Mouse (Mus musculus): ENCODE results near the gene Gsdma3.
"Not testable (repeated sequence)": the region's sequence is repeated elsewhere in the genome, so short reads cannot be mapped to it uniquely, and the experiment has no call there.

The Gsdma3 gene

DNA sequence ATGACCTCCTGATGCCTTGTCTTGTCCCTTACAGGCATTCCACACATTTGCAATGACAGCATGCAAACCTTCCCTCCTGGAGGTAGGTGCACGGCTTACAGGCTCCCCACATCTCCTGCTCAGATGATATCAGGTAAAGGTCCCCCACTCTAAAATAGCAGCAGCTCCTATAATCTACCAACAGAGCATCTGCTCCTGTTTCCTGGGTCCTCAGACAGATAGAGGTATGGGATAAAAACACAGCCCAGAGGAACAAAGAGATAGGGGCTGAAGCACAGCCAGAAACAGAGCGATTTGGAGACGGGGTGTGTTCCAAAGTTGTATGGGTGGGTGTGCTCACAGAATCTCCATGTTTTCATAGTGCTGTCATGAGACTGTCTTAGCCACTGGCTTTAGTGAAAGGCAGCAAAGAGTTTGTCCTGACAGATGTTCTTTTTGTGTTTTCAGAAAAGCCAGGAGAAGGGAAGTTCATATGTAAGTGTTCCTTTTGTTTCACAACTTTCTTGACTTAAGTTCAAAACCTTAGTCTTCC lies 45.2 kb downstream of the Gsdma3 start:
- no peak for DNase-seq (ENCODE audit: low spot score)

DNA sequence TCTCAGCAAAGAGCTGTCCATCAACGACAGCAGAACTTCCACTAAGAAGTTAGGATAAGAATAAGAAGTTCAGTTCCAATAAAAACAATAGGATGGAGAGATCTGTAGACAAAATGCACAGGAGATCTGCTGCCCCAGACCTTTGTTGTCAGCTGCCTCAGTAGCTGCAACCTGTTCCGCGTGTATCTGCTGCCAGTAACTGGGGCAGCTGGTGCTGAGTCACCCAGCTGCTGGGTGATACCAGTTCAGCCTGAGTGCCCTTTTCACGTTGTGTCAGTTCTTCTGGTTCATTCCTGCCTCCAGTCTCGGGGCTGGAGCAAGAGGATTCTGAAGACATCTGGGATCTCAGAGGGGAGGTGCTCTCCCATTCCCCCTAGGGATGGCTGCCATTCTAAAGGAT lies 45.7 kb downstream of the Gsdma3 start:
- no peak for DNase-seq (ENCODE audit: low spot score)

DNA sequence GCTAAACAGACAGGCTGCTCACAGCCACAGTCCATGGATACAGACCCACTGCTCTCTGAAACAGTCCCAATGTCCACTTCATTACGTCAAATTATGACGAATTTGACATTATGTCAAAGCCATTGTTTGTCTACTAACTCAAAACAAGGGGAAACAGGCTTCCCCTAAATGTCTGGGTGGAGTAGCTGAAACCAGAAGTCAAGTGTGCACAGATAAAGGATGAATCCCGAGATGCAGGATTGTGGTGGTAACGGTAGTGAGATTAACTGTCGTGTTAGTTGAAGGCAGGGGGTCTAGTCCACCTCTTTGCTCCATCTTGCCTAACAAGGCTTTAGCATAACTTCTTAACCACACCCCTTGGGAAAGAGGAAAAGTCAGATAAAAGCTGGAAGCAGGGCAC lies 46.3 kb downstream of the Gsdma3 start:
- DNase-seq (ENCODE audit: low spot score) = no peak

DNA sequence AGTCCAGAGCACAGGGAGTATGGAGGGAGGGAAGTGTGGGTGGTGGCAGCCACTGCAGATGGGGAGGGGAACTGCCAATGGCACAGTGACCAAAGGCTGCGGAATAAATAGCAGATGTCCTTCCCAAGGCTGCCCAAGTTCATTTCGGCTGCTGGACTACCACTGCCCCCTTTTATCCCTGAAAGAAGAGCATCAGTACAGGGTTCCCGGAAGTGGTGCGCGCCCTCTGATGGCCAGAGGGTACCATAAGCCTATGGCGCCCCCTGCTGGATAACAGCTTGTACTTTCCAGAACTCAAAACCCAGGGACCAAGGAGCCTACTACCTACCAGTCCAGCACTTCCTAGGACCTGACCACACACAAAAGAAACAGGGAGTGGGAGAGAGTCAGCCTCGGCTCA lies 47.0 kb downstream of the Gsdma3 start:
- peak; percentile 63 for DNase-seq (ENCODE audit: low spot score)

DNA sequence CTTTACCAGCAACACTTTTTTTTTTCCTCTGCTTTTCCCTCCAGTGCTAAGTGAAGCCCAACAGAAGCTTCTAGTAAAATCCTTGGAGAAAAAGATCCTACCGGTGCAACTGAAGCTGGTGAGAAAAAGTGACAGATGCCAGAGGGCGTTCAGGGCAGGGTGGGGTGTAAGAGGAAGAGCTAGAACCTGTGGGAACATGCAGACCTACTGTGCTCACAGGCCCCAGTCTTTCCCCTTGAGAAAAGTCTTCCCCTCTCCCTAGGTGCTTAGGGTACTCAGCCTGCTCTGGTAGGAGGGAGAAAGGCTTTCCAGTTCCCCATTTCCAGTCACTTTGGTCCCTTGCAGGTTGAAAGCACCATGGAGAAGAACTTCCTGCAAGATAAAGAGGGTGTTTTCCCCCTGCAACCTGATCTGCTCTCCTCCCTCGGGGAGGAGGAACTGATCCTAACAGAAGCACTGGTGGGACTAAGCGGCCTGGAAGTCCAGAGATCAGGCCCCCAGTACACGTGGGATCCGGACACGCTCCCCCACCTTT lies 49.7 kb downstream of the Gsdma3 start:
- DNase-seq (ENCODE audit: low spot score) = no peak

DNA sequence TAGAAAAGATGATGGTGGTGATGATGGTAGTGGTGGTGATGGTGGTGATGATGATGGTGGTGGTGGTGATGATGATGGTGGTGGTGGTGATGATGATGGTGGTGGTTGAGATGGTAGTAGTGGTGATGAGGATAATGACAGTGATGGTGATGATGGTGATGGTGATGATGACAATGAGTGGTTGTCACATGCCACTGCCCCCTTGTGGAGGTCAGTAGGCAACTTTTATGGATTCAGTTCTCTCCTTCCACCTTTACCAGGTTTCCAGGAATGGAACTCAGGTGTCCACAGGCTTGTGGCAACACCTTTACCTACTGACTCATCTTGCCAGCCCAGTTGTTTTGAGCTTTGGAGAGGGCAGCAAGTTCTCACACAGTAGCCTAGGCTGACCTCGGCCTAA lies 53.9 kb downstream of the Gsdma3 start:
- DNase-seq (ENCODE audit: low spot score) = no peak

DNA sequence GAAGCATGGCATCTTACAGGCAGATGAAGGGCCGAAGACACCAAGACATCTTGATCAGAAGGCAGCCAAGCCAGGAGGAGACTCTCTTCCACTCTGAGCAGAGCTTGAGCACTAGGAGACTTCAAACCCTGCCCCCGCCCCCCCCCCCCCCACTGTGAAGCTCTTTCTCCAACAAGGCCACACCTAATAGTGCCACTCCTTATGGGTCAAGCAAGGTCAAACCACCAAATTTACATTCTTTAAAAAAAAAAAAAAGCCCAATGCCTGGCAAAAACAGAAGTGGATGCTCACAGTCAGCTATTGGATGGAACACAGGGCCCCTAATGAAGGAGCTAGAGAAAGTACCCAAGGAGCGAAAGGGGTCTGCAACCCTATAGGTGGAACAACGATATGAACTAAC lies 54.4 kb downstream of the Gsdma3 start:
- DNase-seq (ENCODE audit: low spot score) = not testable (repeated sequence)

DNA sequence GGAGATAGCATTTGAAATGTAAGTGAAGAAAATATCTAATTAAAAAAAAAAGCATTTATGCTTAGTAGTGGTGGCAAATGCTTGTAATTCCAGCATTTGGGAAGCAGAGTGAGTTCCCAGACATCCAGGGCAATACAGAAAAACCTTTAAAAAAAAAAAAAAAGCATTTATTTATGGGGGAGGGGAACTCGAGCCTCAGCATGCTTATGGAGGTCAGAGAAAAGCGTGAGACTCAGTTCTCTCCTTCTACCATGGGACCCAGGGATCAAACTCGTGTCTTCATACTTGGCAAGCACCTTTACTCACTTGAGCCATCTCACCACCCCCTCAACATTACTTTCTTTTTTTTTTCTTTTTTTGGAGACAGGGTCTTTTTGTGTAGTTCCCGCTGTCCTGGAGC lies 55.0 kb downstream of the Gsdma3 start:
- no peak for DNase-seq (ENCODE audit: low spot score)

DNA sequence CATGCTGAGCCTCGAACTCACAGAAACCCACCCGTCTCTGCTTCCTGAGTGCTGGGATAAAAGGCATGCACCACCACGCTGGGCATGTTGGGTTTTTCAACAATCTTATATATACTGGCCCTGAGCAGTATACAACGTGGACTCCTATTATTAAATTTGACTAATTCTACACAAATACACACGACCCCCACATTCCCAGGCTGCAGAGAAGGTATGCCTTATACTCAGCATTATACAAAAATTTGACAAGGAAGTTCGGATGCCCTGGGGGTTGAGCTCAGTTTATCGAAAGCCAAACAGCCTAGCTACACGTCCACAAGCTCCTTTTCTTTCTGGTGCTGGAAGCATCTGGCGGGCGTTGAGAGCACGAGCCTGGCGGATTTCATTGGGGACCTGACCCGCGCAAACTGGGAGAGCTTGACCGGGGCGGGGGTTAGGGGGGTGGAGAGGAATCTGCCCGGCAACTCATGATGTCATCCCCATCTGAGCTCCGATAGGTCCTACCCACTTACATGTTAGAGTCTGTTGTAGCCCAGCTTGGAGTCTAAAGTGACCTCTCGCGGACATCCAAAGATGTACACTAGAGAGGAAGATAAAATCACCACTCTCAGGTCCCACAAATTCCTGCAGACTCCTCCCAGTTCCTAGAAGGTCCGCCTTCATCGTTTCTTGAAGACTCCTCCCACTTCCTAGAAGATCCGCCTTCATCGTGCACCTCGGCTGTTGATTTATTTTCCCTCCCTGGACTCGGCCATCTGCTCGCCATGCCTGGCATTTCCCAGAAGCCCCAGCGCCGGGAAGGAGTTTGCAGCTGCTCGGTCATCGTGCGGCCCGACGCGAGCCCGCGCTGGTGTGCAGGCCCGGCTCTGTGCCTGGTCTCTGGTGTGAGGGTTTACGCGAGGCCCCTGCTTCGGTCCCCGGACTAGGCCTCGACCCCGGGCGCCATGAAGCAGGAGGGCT lies 55.9 kb downstream of the Gsdma3 start, which contains the start of gene Psmd3:
Gene Psmd3 (plus strand): TSS at position 769 of the 960 bp plus-strand sequence.
- peak; percentile 95 for DNase-seq (ENCODE audit: low spot score)

DNA sequence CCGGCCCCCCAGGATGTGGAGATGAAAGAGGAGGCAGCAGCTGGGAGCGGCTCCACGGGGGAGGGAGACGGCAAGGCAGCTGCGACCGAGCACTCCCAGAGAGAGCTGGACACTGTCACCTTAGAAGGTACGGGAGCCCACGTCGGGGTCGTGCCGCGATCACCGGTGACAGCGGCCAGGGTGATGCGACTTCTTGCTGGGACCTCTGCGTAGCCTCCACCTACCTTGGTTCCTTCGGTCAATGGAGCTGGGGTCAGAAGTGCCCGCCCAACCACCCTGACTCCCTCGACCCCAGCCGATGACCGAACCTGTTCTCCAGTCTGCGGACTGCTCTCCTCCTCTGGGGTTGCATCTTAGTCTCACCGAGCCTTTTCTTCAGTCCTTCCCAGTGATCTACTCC lies 56.7 kb downstream of the Gsdma3 start:
- DNase-seq (ENCODE audit: low spot score) = no peak

DNA sequence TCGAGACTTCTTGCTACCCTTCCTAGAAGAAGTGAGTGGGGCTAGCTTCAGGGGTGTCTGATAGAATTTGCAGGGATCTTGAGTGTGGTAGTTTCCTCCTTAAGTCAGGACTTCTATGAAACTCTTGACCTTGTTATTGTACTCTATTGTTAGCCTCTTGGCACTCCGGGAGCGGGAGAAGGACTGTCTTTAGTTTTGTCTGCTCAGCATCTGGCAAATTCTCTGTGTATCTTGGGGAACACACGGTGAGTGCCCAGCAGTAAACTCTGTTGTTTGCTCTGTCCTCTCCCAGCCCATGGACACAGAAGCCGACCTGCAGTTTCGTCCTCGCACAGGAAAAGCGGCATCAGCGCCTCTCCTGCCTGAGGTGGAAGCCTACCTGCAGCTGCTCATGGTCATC lies 59.5 kb downstream of the Gsdma3 start:
- no peak for DNase-seq (ENCODE audit: low spot score)

DNA sequence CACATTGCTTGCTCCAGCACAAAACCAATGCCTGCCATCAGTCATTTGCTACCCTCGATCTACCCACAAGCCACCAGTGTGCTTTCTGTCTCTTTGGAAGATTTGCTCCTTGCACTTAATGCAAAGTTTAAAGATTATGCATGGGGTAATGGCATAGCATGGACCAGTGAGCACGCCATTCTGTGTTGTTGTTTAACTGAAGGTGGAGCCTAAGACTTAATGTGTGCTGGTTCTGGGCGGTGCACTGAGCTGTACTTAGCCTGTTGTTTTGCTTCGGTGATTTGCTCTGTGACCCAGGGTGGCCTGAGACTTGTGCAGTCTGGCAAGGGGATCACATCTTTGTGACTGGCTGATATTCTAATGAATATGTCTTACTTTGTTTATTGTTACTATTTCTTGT lies 60.8 kb downstream of the Gsdma3 start:
- DNase-seq (ENCODE audit: low spot score) = no peak

All from T-cell, adult 2 months (primary cell).